Mouse (Mus musculus) spleen, postnatal 4 days (tissue): ENCODE measurements around the gene Bckdha.

Experiments
- DNase-seq, 2 experiments: peaks; one replicate each; pipeline ENCODE4 v3.0.0; 2022; ENCODE audit warnings: low spot score in 2 of 2

The Bckdha gene

DNA sequence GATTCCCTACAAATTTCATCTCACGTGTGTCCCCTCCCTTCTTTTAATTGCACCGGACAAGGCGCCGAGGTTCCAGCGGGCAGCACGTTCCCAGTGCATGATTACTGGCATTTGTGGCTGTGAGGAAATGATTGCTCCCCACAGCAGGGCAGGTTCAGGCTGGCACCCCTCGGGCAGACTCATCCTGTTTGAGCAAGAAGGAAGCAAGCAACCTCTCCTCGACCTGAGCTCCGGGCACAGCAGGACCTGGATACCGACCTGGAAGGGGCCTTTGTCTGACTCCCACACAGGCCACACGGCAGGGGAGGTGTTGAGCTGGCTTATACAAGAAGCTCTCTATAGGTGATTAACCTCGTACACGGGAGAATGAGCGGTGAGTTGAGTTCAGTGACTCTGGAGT, 13.7 kb downstream of the Bckdha start:
- DNase-seq, result no peak

DNA sequence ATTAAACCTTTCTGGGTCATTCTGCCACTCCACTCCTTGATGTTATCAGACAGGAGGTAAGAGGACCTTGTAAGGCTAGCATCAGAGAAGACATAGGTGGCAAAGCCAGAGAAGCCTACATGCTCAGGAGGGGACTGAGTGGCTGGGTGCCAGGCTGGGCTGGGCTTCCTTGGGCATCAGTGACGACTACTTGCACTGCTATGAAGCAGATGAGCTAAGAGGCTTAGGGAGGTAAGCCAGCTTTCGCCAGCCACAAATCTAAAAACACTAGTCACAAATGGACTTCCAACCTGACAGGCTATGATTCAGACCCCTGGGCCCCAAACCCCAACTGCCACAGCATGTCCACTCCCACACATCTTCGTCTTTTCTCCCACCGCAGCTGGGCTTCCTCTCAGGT, 14.2 kb downstream of the Bckdha start:
- no peak for DNase-seq

DNA sequence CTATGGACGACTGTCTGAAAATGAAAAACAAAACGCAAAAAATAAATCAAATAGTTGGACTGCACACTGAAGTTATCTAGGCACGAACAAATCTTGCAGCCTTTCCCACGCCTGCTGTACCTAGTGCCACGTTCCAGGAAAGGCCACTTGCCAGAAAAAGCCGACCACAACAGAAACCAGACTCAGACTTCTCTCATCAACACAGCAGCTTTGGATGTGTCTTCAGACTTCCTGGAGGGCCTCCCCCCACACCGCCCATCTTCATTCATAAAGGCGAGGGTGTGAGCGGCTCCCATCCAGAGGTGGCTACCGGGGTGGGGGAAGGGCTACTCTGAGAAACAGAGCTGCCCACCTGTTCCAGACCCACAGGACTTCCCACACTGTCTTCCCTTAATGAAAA, 14.6 kb downstream of the Bckdha start:
- no peak for DNase-seq

DNA sequence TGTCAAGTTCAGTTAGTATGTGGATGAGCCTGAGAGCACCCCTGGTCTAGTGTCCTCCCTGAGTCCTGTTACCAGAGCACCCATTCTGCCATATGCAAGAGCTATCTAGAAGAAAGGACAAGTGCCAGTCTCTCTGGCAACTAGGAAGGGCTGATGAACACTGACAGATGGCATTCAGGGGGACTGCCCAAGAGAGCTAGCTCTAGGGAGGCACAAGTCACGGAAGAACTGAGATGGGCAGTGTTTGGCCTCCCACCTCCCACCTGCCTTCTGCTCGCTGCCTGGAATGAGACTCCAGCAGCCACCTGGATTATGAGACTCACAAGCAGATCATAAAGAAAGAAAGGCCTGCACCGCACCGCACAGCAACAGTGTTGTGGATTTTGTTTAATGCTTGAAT, 19.0 kb downstream of the Bckdha start:
- DNase-seq, result no peak

DNA sequence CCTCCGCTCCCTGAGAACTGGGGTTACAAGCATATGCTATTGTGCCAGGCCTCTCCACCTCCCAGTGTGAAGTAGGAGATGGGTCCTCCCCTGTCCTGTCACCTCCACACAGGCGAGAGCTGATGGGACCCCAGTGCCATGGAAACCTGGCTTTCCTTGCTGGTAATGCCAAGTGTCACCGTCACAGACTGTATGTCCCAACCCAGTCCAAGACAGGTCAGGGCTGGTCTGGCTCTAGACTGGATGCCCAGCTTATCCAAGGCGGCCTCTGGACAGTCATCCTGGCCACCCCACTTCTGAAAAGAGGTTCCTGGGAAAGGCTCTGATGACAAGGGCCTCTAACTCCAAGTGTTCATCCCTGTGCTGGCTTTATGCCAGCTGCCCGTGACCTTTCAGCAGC, 21.7 kb downstream of the Bckdha start:
- no peak for DNase-seq

DNA sequence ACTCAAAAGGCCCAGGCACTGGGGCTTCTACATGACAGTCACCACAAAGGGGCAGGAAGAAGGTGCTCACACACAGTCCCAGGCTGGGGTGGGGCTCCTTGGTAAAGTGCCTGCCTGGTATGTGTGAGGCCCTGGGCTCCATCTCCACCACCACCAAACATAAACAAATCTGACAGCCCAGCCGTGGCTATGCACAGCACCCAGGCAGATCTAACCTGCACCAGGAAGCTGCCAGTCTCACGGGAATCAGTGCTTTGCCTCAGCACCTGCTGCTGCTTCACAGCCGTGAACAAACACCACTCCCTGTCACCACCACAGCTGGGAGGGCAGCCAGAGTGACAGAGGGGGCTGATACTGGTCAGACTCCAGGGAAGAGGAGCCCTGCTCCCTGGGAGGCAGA, 22.4 kb downstream of the Bckdha start:
- DNase-seq, result peak; percentile 68 to 78

DNA sequence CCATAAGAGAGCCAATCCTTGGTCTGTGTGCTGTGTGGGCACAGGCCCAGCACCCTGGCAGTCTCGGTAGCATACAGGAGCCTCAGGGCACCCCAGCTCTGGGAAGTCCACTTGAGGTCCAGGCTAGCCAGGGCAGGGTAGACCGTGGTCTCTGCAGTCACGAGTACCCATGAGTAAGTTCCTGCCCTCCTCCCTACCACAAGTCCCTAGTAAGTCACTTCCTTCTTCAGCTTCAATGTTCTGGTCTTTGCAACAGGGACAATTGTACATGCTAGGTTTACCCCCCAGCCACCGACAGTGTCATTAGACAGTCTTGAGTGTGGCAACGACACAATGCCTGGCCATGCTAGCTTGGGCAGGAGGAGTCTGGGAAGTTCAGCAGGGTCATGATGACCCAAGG, 26.1 kb downstream of the Bckdha start:
- DNase-seq, result no peak

DNA sequence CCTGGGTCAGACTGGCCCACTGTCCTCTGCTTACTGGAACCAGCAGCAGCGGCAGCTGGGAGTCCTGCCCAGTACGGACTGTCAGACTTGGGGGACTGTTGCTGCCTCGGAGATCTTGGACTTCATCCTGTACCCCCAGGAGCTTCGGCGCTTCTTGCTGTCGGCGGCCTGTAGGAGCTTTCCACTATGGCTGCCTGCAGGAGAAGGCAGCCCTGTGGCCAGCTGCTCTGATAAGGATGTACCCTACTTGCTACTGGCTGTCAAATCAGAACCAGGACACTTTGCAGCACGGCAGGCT, 30.5 kb downstream of the Bckdha start:
- no peak for DNase-seq

DNA sequence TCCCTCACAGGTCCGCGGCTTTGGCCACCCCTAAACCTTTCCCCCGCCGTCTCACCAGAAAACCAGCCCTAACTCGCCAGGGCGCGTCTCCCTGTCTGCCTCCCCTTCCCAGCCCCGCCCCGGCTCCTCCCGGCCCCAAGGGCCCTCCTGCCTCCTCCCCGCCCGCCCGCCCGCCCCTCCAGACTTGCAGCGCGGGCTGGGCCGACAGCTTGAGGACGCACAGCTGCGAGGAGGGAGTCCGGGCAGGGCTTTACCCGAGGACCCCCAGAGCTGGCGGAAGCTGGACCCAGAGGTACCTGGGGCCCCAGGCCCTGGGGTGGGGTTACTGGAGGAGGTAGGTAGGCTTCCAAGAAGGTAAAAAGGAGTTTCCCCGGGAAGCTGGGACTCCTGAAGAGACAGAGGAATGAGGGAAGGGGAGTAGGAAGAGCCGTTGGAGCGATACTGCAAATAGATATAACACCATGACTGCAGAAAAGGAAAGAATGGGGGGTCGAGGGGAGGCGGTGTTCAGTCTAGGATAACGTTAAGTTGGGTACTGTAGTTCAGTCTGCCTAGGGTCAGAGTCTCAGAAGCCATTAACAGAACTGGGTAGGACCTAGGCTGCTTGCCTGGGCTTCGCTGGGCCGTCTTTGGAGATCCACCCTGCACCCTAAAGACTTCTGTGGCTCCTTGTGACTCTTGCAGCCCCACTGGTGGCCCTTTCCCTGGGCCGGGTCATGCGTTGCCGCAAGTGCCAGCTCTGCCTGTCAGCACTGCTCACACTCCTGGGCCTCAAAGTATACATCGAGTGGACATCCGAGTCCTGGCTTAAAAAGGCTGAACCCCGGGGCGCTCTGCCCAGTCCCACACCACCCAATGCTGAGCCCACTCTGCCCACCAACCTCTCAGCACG, 31.1 kb downstream of the Bckdha start:
- DNase-seq, result peak; percentile 67 to 85

DNA sequence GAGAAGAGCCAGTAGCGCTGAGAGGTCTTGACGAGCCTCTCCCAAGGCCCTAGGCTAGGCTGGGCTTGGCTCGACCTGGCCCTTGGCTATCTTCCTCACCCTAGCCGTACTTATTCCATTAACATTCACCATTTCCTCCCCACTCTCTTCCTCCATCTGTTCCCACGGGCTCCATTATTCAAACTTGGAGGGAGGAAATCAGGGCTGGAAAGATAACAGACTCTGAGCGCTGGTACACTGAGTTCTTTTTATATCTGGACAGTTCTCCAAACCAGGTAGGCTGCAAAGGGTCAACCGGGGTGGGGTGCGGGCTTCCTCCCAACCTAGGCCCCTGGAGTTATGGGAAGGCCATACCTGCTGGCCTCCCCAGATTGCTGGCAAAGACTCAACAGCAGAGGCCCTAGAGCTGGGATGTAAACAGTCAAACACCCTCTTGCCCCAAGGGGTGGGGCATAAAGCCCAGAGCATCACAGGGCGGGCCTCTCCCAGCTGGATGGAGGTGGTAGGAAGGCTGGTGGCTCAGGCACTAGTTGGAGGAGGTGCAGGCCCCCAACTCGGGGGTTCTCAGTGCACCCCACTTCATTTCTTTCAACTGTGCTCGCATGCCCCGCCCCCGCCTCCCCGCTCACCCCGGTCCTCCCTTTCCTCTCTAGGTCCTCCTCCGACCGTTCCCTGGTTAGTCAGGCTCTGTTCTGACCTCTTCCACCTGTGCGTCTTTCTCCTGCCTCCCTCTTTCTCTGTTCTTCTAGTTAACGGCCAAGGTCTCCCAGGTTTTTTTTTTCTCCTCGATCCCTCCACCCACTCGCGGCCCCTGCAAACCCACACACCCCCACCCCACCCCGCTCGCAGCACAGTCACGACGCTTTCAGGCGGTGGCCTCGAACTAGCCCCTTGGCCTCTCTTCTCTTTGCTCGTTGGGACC, 32.0 kb downstream of the Bckdha start, which contains the start of gene B3gnt8:
Gene B3gnt8, plus strand, starts transcription at position 146 of the 922 bp plus-strand sequence.
- DNase-seq, result no peak

DNA sequence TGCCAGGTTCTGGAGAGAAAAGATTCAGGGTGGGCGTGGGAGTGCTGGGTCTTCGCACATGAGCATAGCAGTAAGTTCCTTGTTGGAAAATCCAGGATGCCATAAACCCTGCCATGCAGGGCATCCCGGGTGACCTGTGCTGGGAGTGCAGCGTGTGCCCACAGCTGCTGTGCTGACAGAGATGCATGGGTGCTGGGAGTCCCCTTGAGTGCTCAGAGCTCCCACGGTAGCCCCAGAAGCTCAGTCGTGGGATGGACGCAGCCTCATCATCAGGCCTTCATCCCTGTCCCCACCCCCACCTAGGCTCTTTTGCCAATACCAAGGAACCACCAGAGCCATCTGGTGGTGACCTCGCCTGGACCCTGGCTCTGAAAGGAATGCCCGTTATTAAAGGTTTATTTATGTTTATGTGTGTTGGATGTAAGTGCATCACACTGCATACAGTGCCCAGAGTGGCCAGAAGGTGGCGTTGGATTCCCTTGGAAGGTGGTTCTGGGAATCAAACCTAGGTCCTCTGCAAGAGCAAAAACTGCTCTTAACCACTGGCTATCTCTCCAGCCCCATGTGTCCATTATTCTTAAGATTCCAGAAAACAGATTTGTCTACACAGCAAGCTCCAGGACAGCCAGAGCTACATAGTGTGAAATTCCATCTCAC, 33.1 kb downstream of the Bckdha start:
- peak; percentile 60 to 80 for DNase-seq

DNA sequence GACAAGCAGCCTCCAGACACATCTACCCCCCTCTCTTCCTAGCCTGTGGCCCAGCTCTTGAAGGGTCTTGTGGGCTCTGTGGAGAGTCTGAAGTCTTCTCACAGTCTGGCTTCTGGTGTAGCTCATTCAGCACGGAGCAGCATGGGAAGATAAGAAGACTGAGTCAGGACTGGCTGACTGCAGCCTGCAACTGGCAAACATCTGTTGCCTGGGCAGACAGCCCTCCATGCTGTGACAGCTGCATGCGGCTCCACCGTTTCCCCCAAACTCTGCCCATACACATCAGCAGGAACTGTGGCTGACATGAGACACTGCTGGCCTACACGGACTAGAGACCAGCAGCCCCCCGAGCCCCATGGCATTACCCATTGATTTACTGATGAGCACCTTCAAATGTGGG, 33.9 kb downstream of the Bckdha start:
- DNase-seq, result no peak

DNA sequence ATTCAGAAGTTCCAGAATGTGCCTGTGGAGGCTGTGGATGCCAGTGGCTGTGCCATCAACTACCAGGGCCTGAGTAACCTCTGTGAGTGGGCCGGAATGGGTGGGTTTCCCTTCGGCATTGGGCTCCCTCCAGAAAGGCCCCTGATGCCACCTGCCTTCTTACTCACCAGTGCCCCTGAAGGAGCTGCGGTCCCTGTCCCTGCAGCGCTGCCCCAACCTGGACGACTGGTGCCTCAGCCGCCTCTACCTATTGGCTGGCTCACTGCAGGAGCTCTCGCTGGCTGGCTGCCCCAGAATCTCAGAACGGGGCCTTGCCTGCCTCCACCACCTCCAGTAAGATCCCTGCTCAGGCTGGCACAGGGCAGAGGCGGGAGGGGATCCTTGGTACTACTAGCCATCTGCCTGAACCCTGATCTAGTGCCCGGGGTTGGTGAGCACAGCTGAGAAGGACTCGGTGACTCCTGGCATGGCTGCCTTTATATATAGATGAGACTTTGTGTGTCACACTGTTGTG, 34.9 kb downstream of the Bckdha start:
- DNase-seq, result no peak

DNA sequence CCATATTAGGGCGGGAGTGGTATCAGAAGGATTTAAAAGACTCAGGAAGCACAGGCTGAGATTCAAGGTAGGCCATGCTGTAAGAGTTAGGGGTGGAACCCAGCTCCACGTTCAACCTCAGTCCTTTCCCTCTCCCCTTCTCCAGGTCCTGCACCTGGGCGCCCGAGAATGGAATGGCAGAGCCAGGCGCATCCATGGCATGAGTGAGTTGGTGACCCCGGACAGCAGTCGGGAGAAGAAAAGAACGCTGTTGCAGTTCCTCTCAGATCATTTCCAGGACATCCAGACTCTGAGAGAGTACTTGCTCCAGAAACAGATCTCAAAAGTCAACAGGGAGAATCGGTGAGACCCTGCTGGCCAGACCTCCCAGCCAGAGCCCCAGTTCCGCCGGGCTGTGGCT, 38.0 kb downstream of the Bckdha start:
- DNase-seq, result no peak

DNA sequence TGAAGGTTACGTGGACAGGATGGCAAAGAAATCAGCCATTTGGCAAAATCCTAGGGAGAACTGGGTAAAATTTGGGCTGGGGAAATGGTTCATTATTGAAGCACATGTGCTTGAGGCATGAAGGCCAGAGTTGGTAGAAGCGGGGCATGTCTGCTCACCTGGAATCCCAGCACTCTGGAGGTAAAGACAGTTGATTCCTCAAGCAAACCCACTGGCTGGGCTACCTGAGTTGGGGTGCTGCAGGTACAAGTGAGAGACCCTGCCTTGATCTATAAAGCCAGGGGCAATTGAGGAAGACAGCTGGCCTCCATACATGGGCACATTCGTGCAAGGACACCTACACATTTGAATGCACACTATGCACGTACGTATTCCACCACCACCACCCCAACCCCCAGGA, 38.7 kb downstream of the Bckdha start:
- peak in 1 of 2 experiments; percentile 52 for DNase-seq

DNA sequence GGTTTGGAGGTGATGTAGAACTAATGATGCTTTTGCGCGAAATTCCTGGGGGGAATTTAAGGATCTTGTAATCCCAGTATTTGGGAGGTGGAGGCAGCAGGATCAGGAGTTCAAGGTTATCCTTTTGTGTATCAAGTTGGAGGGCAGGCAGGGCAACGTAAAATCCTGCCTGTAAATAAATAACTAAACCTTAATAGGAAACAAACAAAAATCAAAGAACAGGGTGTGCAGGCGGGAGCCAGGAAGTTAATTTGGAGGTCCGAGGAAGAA, 39.1 kb downstream of the Bckdha start:
- DNase-seq, result peak in 1 of 2 experiments; percentile 50

DNA sequence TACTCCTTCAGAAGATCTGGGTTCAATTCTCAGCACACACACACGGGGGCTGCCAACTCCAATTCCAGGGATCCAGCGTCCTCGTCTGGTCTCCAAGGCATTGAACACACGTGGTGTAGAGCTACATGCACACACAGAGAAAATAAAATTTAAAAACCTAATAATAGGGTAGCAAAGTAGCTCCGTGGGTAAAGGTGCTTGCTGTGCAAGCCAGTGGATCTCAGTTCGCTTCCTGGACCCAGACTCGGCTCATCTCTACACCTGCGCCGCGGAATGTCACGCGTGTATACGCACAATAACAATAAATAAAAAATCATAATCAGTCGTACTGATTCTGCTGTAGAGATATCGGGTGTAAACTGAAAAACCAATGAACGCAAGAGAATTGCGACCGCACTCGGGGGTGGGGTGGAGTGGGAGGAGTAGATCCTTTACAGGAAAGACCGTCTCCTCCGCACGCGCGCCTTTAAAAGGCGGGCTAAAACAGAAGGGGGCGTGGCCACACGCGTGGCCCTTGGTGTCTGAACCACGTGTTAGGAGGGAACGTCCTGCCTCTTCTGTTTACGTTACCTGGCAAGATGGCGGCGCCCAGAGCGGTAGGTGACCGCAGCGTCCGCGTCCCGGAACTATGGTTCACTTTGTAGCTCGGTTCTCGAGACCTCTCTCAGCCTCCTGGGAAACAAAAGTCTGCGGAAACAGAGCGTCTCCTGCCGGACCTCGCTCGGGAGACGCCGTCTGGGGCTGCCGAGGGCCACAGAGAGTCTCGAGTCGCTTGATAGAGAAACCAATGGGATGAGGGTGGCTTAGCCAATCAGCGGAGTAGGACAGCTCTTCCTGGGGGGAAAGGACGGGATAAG, 39.7 kb downstream of the Bckdha start, which contains the start of gene Dmac2:
Gene Dmac2, plus strand, starts transcription at position 550 of the 857 bp plus-strand sequence.
- peak; percentile 91 to 94 for DNase-seq

DNA sequence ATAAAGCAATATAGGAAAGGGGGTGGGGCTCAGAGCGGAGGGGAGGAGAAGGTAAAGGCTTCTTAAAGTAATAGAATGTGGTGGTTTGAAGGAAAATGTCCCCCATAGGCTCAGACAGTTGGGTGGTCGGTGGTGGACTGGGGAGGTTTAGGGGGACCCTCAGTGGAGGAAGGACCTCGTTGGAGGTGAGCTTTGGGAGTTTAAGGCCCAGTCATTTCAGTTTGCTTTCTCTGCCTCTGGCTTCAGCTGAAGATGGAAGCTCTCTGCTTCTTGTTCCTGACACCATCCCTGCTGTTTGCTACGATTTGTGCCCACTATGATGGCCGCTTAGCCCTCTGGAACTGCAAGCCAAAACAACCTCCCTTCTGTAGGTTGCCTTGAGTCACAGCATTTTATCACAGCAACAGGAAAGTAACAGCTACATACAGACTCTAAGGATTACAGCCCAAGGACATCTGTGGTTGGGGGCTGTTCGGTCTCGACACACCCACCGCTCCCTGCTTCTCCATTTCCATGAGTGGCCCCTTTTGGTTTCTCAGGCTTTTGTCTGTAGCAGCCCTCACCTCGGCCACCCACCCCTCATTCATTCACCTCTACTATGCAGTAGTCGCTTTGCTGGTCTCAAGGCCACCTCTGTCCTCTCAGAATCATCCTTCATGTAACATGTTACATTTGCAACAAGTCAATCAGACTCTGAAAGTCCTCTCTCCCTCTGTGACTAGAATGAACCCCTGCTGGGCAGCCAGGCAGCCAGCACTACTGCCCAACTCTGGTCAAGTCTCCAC, 41.2 kb downstream of the Bckdha start:
- DNase-seq, result peak in 1 of 2 experiments; percentile 7

DNA sequence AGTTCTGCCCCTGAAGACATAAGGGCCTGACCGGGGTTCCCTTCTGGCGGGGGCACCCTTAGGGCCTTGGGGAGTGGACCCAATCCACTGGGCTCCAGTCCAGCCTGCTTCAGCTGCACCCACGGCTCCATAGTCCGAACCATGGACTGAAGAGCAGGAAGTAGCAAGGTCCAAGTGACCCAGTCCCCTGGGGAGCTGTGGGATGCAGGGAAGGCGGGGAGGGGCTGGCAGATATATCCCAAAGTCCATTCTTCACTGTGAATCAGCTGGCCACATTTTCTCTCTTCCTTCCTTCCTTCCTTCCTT, 43.1 kb downstream of the Bckdha start, which contains the start of gene Erich4:
Gene Erich4, minus strand, starts transcription at position 187 of the 306 bp plus-strand sequence.
- DNase-seq, result peak; percentile 12 to 60
